9 mouse cellular contexts compared by ENCODE assay signal in genomic region chr3:131347831-131348578, GRCm38 (mm10). TPM values are rescaled to one million over a fixed set of nuclear protein-coding genes. Genes with fewer than 3 reads are reported as not detected.
DNase-seq lines count a peak whose midpoint lies in the region; ATAC-seq and TF ChIP-seq lines count a peak whose summit lies in the region.
"Had no signal": no experiment of that assay in that cellular context is flagged by ENCODE, and none has a peak within 500 bp of the region (broad histone marks: within the 10 kb centered on the region; RNA-seq: fewer than 3 reads in every experiment).

No protein-coding gene starts in this region.

- TF ChIP-seq POLR2A in ES-Bruce4 (IDR thresholded peaks at IDR 0.05; ENCODE audit: insufficient read depth, low read length): no peak

- H3K4me2 ChIP-seq in hindbrain, embryonic 15.5 days: no peak overlapping the region
- no peak overlapping the region for H3K4me2 ChIP-seq in hindbrain, embryonic 14.5 days (replicated peaks)
- no peak overlapping the region for H3K4me2 ChIP-seq in stomach, embryonic 15.5 days
- H3K4me2 ChIP-seq in midbrain, embryonic 11.5 days: no peak overlapping the region
- H3K4me2 ChIP-seq: embryonic facial prominence, embryonic 13.5 days had no signal

- WGBS in hindbrain, embryonic 15.5 days: 65% methylated on average over 6 of the region's 6 CpGs
- 66% methylated on average over 6 of the region's 6 CpGs for WGBS in hindbrain, embryonic 14.5 days
- WGBS in stomach, embryonic 15.5 days: 39% methylated on average over 6 of the region's 6 CpGs
- WGBS in midbrain, embryonic 11.5 days: 64% methylated on average over 6 of the region's 6 CpGs

- no peaks in the 10 kb centered on the region for H3K4me1 ChIP-seq in hindbrain, embryonic 15.5 days (replicated peaks)
- H3K4me1 ChIP-seq in hindbrain, embryonic 14.5 days (replicated peaks; ENCODE audit: control insufficient read depth, insufficient read depth, low read length): no peaks in the 10 kb centered on the region
- H3K4me1 ChIP-seq in ES-Bruce4 (ENCODE audit: control insufficient read depth, insufficient read depth, low read length): no peaks in the 10 kb centered on the region
- peaks cover 4% of the 10 kb centered on the region; the same call in 1 of the 2 replicates for H3K4me1 ChIP-seq in stomach, embryonic 15.5 days
- H3K4me1 ChIP-seq in midbrain, embryonic 11.5 days (ENCODE audit: control insufficient read depth, insufficient read depth, low read length): no peaks in the 10 kb centered on the region

- DNase-seq in hindbrain, embryonic 14.5 days (ENCODE audit: low spot score): no peak
- DNase-seq in c-Kit-positive CD71-positive TER-119-positive erythroid progenitor cells, embryonic 14.5 days (ENCODE audit: low spot score): peak; percentile 4
- peak; percentile 76 for DNase-seq in kidney, postnatal 10 days
- DNase-seq in cerebellum, adult 11-12 months: no peak
- DNase-seq in midbrain, embryonic 11.5 days (ENCODE audit: low spot score, missing footprints): no peak

- H3K4me3 ChIP-seq in hindbrain, embryonic 15.5 days: no peak overlapping the region
- no peak overlapping the region for H3K4me3 ChIP-seq in hindbrain, embryonic 14.5 days (replicated peaks; ENCODE audit: low read length)
- H3K4me3 ChIP-seq in ES-Bruce4 (ENCODE audit: low read depth, low read length): no peak overlapping the region
- no peak overlapping the region for H3K4me3 ChIP-seq in stomach, embryonic 15.5 days (replicated peaks)
- no peak overlapping the region for H3K4me3 ChIP-seq in midbrain, embryonic 11.5 days (ENCODE audit: low read depth, low read length)
- H3K4me3 ChIP-seq: embryonic facial prominence, embryonic 13.5 days had no signal

- no peaks in the 10 kb centered on the region for H3K36me3 ChIP-seq in hindbrain, embryonic 15.5 days
- H3K36me3 ChIP-seq in hindbrain, embryonic 14.5 days (replicated peaks; ENCODE audit: control insufficient read depth, insufficient read depth): no peaks in the 10 kb centered on the region
- H3K36me3 ChIP-seq in ES-Bruce4 (ENCODE audit: control insufficient read depth, insufficient read depth, low read length, poor library complexity, severe bottlenecking): no peaks in the 10 kb centered on the region
- H3K36me3 ChIP-seq in stomach, embryonic 15.5 days: no peaks in the 10 kb centered on the region
- H3K36me3 ChIP-seq in midbrain, embryonic 11.5 days (ENCODE audit: control insufficient read depth, insufficient read depth, low read length): no peaks in the 10 kb centered on the region
- H3K36me3 ChIP-seq: embryonic facial prominence, embryonic 13.5 days had no signal

- ATAC-seq in hindbrain, embryonic 15.5 days (ENCODE audit: low FRiP score, low read depth): 0 out of 2 replicates have a peak, but pooled peaks have one; percentile 19
- no peak for ATAC-seq in hindbrain, embryonic 14.5 days (ENCODE audit: low FRiP score)
- peak; percentile 85 for ATAC-seq in stomach, embryonic 15.5 days (ENCODE audit: insufficient read depth, low FRiP score, low read depth)
- no peak for ATAC-seq in midbrain, embryonic 11.5 days (ENCODE audit: low FRiP score)

- H3K9ac ChIP-seq in hindbrain, embryonic 15.5 days: no peak overlapping the region
- H3K9ac ChIP-seq in hindbrain, embryonic 14.5 days: no peak overlapping the region
- H3K9ac ChIP-seq in ES-Bruce4 (ENCODE audit: low read depth, poor library complexity, severe bottlenecking): no peak overlapping the region
- H3K9ac ChIP-seq in stomach, embryonic 15.5 days: no peak overlapping the region
- H3K9ac ChIP-seq in midbrain, embryonic 11.5 days (ENCODE audit: low read length): no peak overlapping the region
- H3K9ac ChIP-seq: embryonic facial prominence, embryonic 13.5 days had no signal

- no peaks in the 10 kb centered on the region for H3K27me3 ChIP-seq in hindbrain, embryonic 15.5 days
- no peaks in the 10 kb centered on the region for H3K27me3 ChIP-seq in hindbrain, embryonic 14.5 days (ENCODE audit: control insufficient read depth, insufficient read depth, low read length)
- no peaks in the 10 kb centered on the region for H3K27me3 ChIP-seq in ES-Bruce4 (ENCODE audit: control insufficient read depth, insufficient read depth, low read length, poor library complexity, severe bottlenecking)
- no peaks in the 10 kb centered on the region for H3K27me3 ChIP-seq in stomach, embryonic 15.5 days (replicated peaks)
- H3K27me3 ChIP-seq in midbrain, embryonic 11.5 days (ENCODE audit: control insufficient read depth, insufficient read depth, low read length): no peaks in the 10 kb centered on the region
- H3K27me3 ChIP-seq: embryonic facial prominence, embryonic 13.5 days had no signal

- peak; percentile 94 for TF ChIP-seq CTCF in ES-Bruce4 (IDR thresholded peaks at IDR 0.05; ENCODE audit: low read depth, low read length)

- no peak overlapping the region for H3K27ac ChIP-seq in hindbrain, embryonic 15.5 days (replicated peaks)
- no peak overlapping the region for H3K27ac ChIP-seq in hindbrain, embryonic 14.5 days
- H3K27ac ChIP-seq in ES-Bruce4 (ENCODE audit: insufficient read depth, low read length): no peak overlapping the region
- peak overlapping the region; percentile 59; the same call in 1 of the 2 replicates for H3K27ac ChIP-seq in stomach, embryonic 15.5 days
- no peak overlapping the region for H3K27ac ChIP-seq in midbrain, embryonic 11.5 days (ENCODE audit: low read depth, low read length)
- H3K27ac ChIP-seq: embryonic facial prominence, embryonic 13.5 days had no signal

- no peak for TF ChIP-seq EP300 in ES-Bruce4 (IDR thresholded peaks at IDR 0.05; ENCODE audit: insufficient read depth, low read depth, low read length)

- H3K9me3 ChIP-seq in hindbrain, embryonic 15.5 days: no peaks in the 10 kb centered on the region
- H3K9me3 ChIP-seq in hindbrain, embryonic 14.5 days (ENCODE audit: control insufficient read depth, low read length): no peaks in the 10 kb centered on the region
- H3K9me3 ChIP-seq in ES-Bruce4 (replicated peaks; ENCODE audit: control insufficient read depth, insufficient read depth, low read length, poor library complexity, severe bottlenecking): no peaks in the 10 kb centered on the region
- no peaks in the 10 kb centered on the region for H3K9me3 ChIP-seq in stomach, embryonic 15.5 days
- no peaks in the 10 kb centered on the region for H3K9me3 ChIP-seq in midbrain, embryonic 11.5 days (ENCODE audit: control insufficient read depth, low read length)
- H3K9me3 ChIP-seq: embryonic facial prominence, embryonic 13.5 days had no signal

RNA-seq across cellular contexts. Expression of gene Cyp2u1, which starts 45.0 kb away (rescaled TPM):
- 8.5 and 9.2 TPM in 2 replicates for polyA plus RNA-seq in hindbrain, embryonic 15.5 days (2015; fragmentation: Nextera tagmentation; extraction: Ambion mirVana)
- 8.6 and 9.6 TPM in 2 replicates for polyA plus RNA-seq in hindbrain, embryonic 14.5 days (2014; fragmentation: Nextera tagmentation; extraction: Ambion mirVana)
- polyA plus RNA-seq in ES-Bruce4 (2011; ENCODE audit: insufficient read depth, insufficient read length, low read depth, missing spikeins): 0.90 and 1.2 TPM in 2 replicates
- 2.1 and 2.4 TPM in 2 replicates for polyA plus RNA-seq in stomach, embryonic 15.5 days (2015; fragmentation: Nextera tagmentation; extraction: Ambion mirVana)
- polyA plus RNA-seq in midbrain, embryonic 11.5 days (2014; fragmentation: Nextera tagmentation; extraction: Ambion mirVana): 1.1 and 1.9 TPM in 2 replicates

Comparison
In these comparisons a context has a peak if more than half of its experiments do, and no peak if none do; other contexts are left out.
1. ATAC-seq: peak in hindbrain, embryonic 15.5 days (single experiment) and stomach, embryonic 15.5 days (single experiment); none in hindbrain, embryonic 14.5 days (single experiment) and midbrain, embryonic 11.5 days (single experiment).
2. DNase-seq: peak in c-Kit-positive CD71-positive TER-119-positive erythroid progenitor cells, embryonic 14.5 days (single experiment) and kidney, postnatal 10 days (single experiment); none in hindbrain, embryonic 14.5 days (single experiment), cerebellum, adult 11-12 months (single experiment) and midbrain, embryonic 11.5 days (single experiment).